Mouse (Mus musculus): ENCODE results near the gene Tcaf3. TPM values are rescaled to one million over a fixed set of nuclear protein-coding genes. Genes with fewer than 3 reads are reported as not detected.

The Tcaf3 gene
- polyA plus RNA-seq, 1 experiment from 2014 or later = not detected

- WGBS = 94% methylated on average over 2 of the region's 2 CpGs
- no peaks in the 10 kb centered on the region for H3K4me1 ChIP-seq
- H3K36me3 ChIP-seq (replicated peaks) = no peaks in the 10 kb centered on the region
- H3K27me3 ChIP-seq (ENCODE audit: poor library complexity, severe bottlenecking) = no peaks in the 10 kb centered on the region
- H3K27ac ChIP-seq = no peak overlapping the region
- H3K4me3 ChIP-seq = no peak overlapping the region
- no peak for DNase-seq (ENCODE audit: extremely low spot score, low spot score)
- H3K9me3 ChIP-seq = no peaks in the 10 kb centered on the region
Measured at GRCm38 (mm10) chr6:42577433-42577832, 20.1 kb downstream of the Tcaf3 start.

GRCm38 (mm10) chr6:42568205-42568604 lies 29.3 kb downstream of the Tcaf3 start:
- no peaks in the 10 kb centered on the region for H3K9me3 ChIP-seq
- no peak overlapping the region for H3K27ac ChIP-seq
- H3K4me3 ChIP-seq = no peak overlapping the region
- H3K4me1 ChIP-seq = no peaks in the 10 kb centered on the region
- H3K27me3 ChIP-seq (ENCODE audit: poor library complexity, severe bottlenecking) = no peaks in the 10 kb centered on the region
- no peaks in the 10 kb centered on the region for H3K36me3 ChIP-seq (replicated peaks)
- no peak for DNase-seq (ENCODE audit: extremely low spot score, low spot score)
- WGBS = 86% methylated on average over 2 of the region's 2 CpGs

- Histone ChIP-seq H3K36me3 (replicated peaks) (no peaks in the 10 kb centered on the region), H3K4me1 (no peaks in the 10 kb centered on the region), H3K4me3 (no peak overlapping the region), H3K27ac (no peak overlapping the region), H3K9me3 (no peaks in the 10 kb centered on the region), H3K27me3 (ENCODE audit: poor library complexity, severe bottlenecking) (no peaks in the 10 kb centered on the region)
- 93% methylated on average over 2 of the region's 2 CpGs for WGBS
- no peak for DNase-seq (ENCODE audit: extremely low spot score, low spot score)
Measured at GRCm38 (mm10) chr6:42566076-42566598, 31.4 kb downstream of the Tcaf3 start.

- Histone ChIP-seq H3K4me1 (no peaks in the 10 kb centered on the region), H3K27me3 (ENCODE audit: poor library complexity, severe bottlenecking) (no peaks in the 10 kb centered on the region), H3K27ac (no peak overlapping the region), H3K4me3 (no peak overlapping the region), H3K36me3 (replicated peaks) (no peaks in the 10 kb centered on the region), H3K9me3 (no peaks in the 10 kb centered on the region)
- 86% methylated on average over 2 of the region's 2 CpGs for WGBS
- DNase-seq (ENCODE audit: extremely low spot score, low spot score) = no peak
Measured at GRCm38 (mm10) chr6:42562280-42562679, 35.2 kb downstream of the Tcaf3 start.

GRCm38 (mm10) chr6:42560885-42561284 lies 36.6 kb downstream of the Tcaf3 start:
- 92% methylated on average over 5 of the region's 5 CpGs for WGBS
- no peaks in the 10 kb centered on the region for H3K27me3 ChIP-seq (ENCODE audit: poor library complexity, severe bottlenecking)
- H3K4me1 ChIP-seq = no peaks in the 10 kb centered on the region
- no peaks in the 10 kb centered on the region for H3K36me3 ChIP-seq (replicated peaks)
- no peaks in the 10 kb centered on the region for H3K9me3 ChIP-seq
- no peak for DNase-seq (ENCODE audit: extremely low spot score, low spot score)
- H3K4me3 ChIP-seq = no peak overlapping the region
- H3K27ac ChIP-seq = no peak overlapping the region

- Histone ChIP-seq H3K27me3 (ENCODE audit: poor library complexity, severe bottlenecking) (no peaks in the 10 kb centered on the region), H3K36me3 (replicated peaks) (no peaks in the 10 kb centered on the region), H3K4me3 (no peak overlapping the region), H3K4me1 (no peaks in the 10 kb centered on the region), H3K9me3 (no peaks in the 10 kb centered on the region), H3K27ac (no peak overlapping the region)
- no peak for DNase-seq (ENCODE audit: extremely low spot score, low spot score)
- WGBS = 96% methylated on average over 14 of the region's 14 CpGs
Measured at GRCm38 (mm10) chr6:42558641-42559040, 38.9 kb downstream of the Tcaf3 start.

- no peak for DNase-seq (ENCODE audit: extremely low spot score, low spot score)
- Histone ChIP-seq H3K27ac (no peak within 1 kb of the TSS), H3K9me3 (no peaks in the 10 kb centered on the region), H3K36me3 (replicated peaks) (no peaks in the 10 kb centered on the region), H3K4me3 (no peak within 1 kb of the TSS), H3K4me1 (no peaks in the 10 kb centered on the region), H3K27me3 (ENCODE audit: poor library complexity, severe bottlenecking) (no peaks in the 10 kb centered on the region)
- 88% methylated on average over 4 of the region's 4 CpGs for WGBS
Measured at GRCm38 (mm10) chr6:42547461-42547860, 50.0 kb downstream of the Tcaf3 start, which contains the start of gene Olfr455. TSS of gene Olfr455 (minus strand) at chr6:42547587.

- H3K4me1 ChIP-seq = no peaks in the 10 kb centered on the region
- H3K27ac ChIP-seq = no peak overlapping the region
- no peaks in the 10 kb centered on the region for H3K36me3 ChIP-seq (replicated peaks)
- H3K9me3 ChIP-seq = no peaks in the 10 kb centered on the region
- H3K4me3 ChIP-seq = no peak overlapping the region
- no peak for DNase-seq (ENCODE audit: extremely low spot score, low spot score)
- H3K27me3 ChIP-seq (ENCODE audit: poor library complexity, severe bottlenecking) = no peaks in the 10 kb centered on the region
- 87% methylated on average over 2 of the region's 2 CpGs for WGBS
Measured at GRCm38 (mm10) chr6:42546180-42546579, 51.3 kb downstream of the Tcaf3 start.

GRCm38 (mm10) chr6:42545451-42545885 lies 52.0 kb downstream of the Tcaf3 start:
- H3K27ac ChIP-seq = no peak overlapping the region
- no peak overlapping the region for H3K4me3 ChIP-seq
- WGBS = 67% methylated on average over 2 of the region's 2 CpGs
- H3K36me3 ChIP-seq (replicated peaks) = no peaks in the 10 kb centered on the region
- H3K9me3 ChIP-seq = no peaks in the 10 kb centered on the region
- DNase-seq (ENCODE audit: extremely low spot score, low spot score) = no peak
- no peaks in the 10 kb centered on the region for H3K4me1 ChIP-seq
- H3K27me3 ChIP-seq (ENCODE audit: poor library complexity, severe bottlenecking) = no peaks in the 10 kb centered on the region

- 75% methylated on average over 1 of the region's 1 CpGs for WGBS
- Histone ChIP-seq H3K27ac (no peak overlapping the region), H3K9me3 (no peaks in the 10 kb centered on the region), H3K27me3 (ENCODE audit: poor library complexity, severe bottlenecking) (no peaks in the 10 kb centered on the region), H3K4me3 (no peak overlapping the region), H3K4me1 (no peaks in the 10 kb centered on the region), H3K36me3 (replicated peaks) (no peaks in the 10 kb centered on the region)
- DNase-seq (ENCODE audit: extremely low spot score, low spot score) = no peak
Measured at GRCm38 (mm10) chr6:42544846-42545245, 52.6 kb downstream of the Tcaf3 start.

GRCm38 (mm10) chr6:42542036-42543031 lies 55.2 kb downstream of the Tcaf3 start:
- Histone ChIP-seq H3K9me3 (no peaks in the 10 kb centered on the region), H3K36me3 (replicated peaks) (no peaks in the 10 kb centered on the region), H3K4me3 (no peak overlapping the region), H3K27ac (no peak overlapping the region), H3K27me3 (ENCODE audit: poor library complexity, severe bottlenecking) (no peaks in the 10 kb centered on the region), H3K4me1 (no peaks in the 10 kb centered on the region)
- WGBS = 83% methylated on average over 4 of the region's 4 CpGs
- DNase-seq (ENCODE audit: extremely low spot score, low spot score) = no peak

- H3K4me3 ChIP-seq = no peak overlapping the region
- no peaks in the 10 kb centered on the region for H3K27me3 ChIP-seq (ENCODE audit: poor library complexity, severe bottlenecking)
- no peaks in the 10 kb centered on the region for H3K36me3 ChIP-seq (replicated peaks)
- no peak overlapping the region for H3K27ac ChIP-seq
- no peaks in the 10 kb centered on the region for H3K9me3 ChIP-seq
- WGBS = 71% methylated on average over 1 of the region's 1 CpGs
- no peak for DNase-seq (ENCODE audit: extremely low spot score, low spot score)
- H3K4me1 ChIP-seq = no peaks in the 10 kb centered on the region
Measured at GRCm38 (mm10) chr6:42540681-42541080, 56.8 kb downstream of the Tcaf3 start.

- H3K27ac ChIP-seq = no peak overlapping the region
- no peaks in the 10 kb centered on the region for H3K4me1 ChIP-seq
- no peak for DNase-seq (ENCODE audit: extremely low spot score, low spot score)
- no peaks in the 10 kb centered on the region for H3K36me3 ChIP-seq (replicated peaks)
- H3K27me3 ChIP-seq (ENCODE audit: poor library complexity, severe bottlenecking) = no peaks in the 10 kb centered on the region
- no peaks in the 10 kb centered on the region for H3K9me3 ChIP-seq
- no peak overlapping the region for H3K4me3 ChIP-seq
- WGBS = 97% methylated on average over 1 of the region's 1 CpGs
Measured at GRCm38 (mm10) chr6:42539711-42540110, 57.8 kb downstream of the Tcaf3 start.
